Mouse (Mus musculus): ENCODE measurements around the gene Fgf18. TPM values are rescaled to one million over a fixed set of nuclear protein-coding genes. Genes with fewer than 3 reads are reported as not detected.

Gene Fgf18
- total and polyA plus RNA-seq, 3 experiments: 0.15 to 0.40 TPM; not detected in 1

GRCm38 (mm10) chr11:33195531-33196446, 48.6 kb upstream of the Fgf18 start:
- H3K4me3 ChIP-seq (ENCODE audit: control insufficient read depth in 1 of 2, insufficient read depth in 1 of 2, low read depth in 2 of 2, low read length in 2 of 2): no peak overlapping the region
- H3K27me3 ChIP-seq (ENCODE audit: control insufficient read depth in 1 of 2, insufficient read depth in 2 of 2, low read length in 2 of 2): no peaks in the 10 kb centered on the region
- DNase-seq (ENCODE audit: low read depth, low spot score): no peak
- no peaks in the 10 kb centered on the region for H3K4me1 ChIP-seq (ENCODE audit: control insufficient read depth in 1 of 2, insufficient read depth in 2 of 2, low read length in 2 of 2)
- no peaks in the 10 kb centered on the region for H3K79me2 ChIP-seq (ENCODE audit: control insufficient read depth, insufficient read depth, low read length, poor library complexity)
- no peaks in the 10 kb centered on the region for H3K36me3 ChIP-seq (ENCODE audit: control insufficient read depth in 1 of 2, insufficient read depth in 2 of 2, low read length in 2 of 2)
- no peak overlapping the region for H3K9ac ChIP-seq (ENCODE audit: control insufficient read depth, low read depth, low read length, poor library complexity, severe bottlenecking)
- H3K9me3 ChIP-seq (replicated peaks; ENCODE audit: insufficient read depth, low read length): no peaks in the 10 kb centered on the region
- no peak overlapping the region for H3K27ac ChIP-seq (ENCODE audit: control insufficient read depth, low read depth, low read length)
- TF ChIP-seq BHLHE40 (IDR thresholded peaks at IDR 0.05; ENCODE audit: borderline replicate concordance, low read depth, low read length) (no peak), E2F4 (IDR thresholded peaks at IDR 0.05; ENCODE audit: borderline replicate concordance, low read depth, low read length) (no peak), ZNF384 (IDR thresholded peaks at IDR 0.05; ENCODE audit: low read depth, low read length) (no peak), SMC3 (IDR thresholded peaks at IDR 0.05; ENCODE audit: low read depth, low read length) (no peak), CHD2 (IDR thresholded peaks at IDR 0.05; ENCODE audit: low read length) (no peak), NELFE (IDR thresholded peaks at IDR 0.05; ENCODE audit: low read depth, low read length) (no peak), ETS1 (IDR thresholded peaks at IDR 0.05; ENCODE audit: low read depth, low read length) (no peak), TAL1 (IDR thresholded peaks at IDR 0.05; ENCODE audit: low read length) (no peak), ELF1 (IDR thresholded peaks at IDR 0.05; ENCODE audit: low read depth, low read length) (no peak), ZMIZ1 (IDR thresholded peaks at IDR 0.05; ENCODE audit: low read depth, low read length) (no peak), UBTF (IDR thresholded peaks at IDR 0.05; ENCODE audit: borderline replicate concordance, insufficient read depth, low read depth, low read length) (no peak), CHD1 (IDR thresholded peaks at IDR 0.05; ENCODE audit: low read depth, low read length) (no peak), KAT2A (conservative IDR thresholded peaks at IDR 0.05; ENCODE audit: low read depth, low read length) (no peak), MEF2A (IDR thresholded peaks at IDR 0.05; ENCODE audit: extremely low read depth, insufficient replicate concordance, low read depth, low read length, poor library complexity, severe bottlenecking) (no peak), USF1 (IDR thresholded peaks at IDR 0.05; ENCODE audit: low read depth, low read length) (no peak), GATA1 (IDR thresholded peaks at IDR 0.05; ENCODE audit: low read depth, low read length) (no peak), RCOR1 (IDR thresholded peaks at IDR 0.05; ENCODE audit: low read depth, low read length) (no peak), POLR2A (IDR thresholded peaks at IDR 0.05; ENCODE audit: control insufficient read depth in 1 of 2, insufficient read depth in 1 of 2, low read depth in 1 of 2, low read length in 2 of 2, poor library complexity in 1 of 2) (no peak), ZKSCAN1 (IDR thresholded peaks at IDR 0.05; ENCODE audit: low read depth, low read length) (no peak), USF2 (IDR thresholded peaks at IDR 0.05; ENCODE audit: borderline replicate concordance in 1 of 2, insufficient read depth in 1 of 2, low read depth in 1 of 2, low read length in 2 of 2) (no peak)

Data from MEL (cell line).